Mouse (Mus musculus) left cerebral cortex, postnatal 14 days (tissue): Measurements from ENCODE around the gene Fbxo31. TPM values are rescaled to one million over a fixed set of nuclear protein-coding genes. Genes with fewer than 3 reads are reported as not detected.

Experiments used
- DNase-seq, 2 experiments: peaks; one replicate each; pipeline ENCODE4 v3.0.0; 2021 to 2022; ENCODE audit warnings: low spot score in 2 of 2, mixed read lengths in 1 of 2
- intact Hi-C: fragments of 180-260 bp; cut with DNase I; formaldehyde crosslinking; loops from one replicate; pipeline ENCODE4 v1.15.1; 2025
- total RNA-seq, 2 experiments: library from RNA; stranded (reverse); gene quantifications; 2 replicates each; pipeline ENCODE4 v1.2.3; 2021

Fbxo31 gene
- total RNA-seq, 2 experiments from 2014 or later = 101 to 104 TPM

DNA sequence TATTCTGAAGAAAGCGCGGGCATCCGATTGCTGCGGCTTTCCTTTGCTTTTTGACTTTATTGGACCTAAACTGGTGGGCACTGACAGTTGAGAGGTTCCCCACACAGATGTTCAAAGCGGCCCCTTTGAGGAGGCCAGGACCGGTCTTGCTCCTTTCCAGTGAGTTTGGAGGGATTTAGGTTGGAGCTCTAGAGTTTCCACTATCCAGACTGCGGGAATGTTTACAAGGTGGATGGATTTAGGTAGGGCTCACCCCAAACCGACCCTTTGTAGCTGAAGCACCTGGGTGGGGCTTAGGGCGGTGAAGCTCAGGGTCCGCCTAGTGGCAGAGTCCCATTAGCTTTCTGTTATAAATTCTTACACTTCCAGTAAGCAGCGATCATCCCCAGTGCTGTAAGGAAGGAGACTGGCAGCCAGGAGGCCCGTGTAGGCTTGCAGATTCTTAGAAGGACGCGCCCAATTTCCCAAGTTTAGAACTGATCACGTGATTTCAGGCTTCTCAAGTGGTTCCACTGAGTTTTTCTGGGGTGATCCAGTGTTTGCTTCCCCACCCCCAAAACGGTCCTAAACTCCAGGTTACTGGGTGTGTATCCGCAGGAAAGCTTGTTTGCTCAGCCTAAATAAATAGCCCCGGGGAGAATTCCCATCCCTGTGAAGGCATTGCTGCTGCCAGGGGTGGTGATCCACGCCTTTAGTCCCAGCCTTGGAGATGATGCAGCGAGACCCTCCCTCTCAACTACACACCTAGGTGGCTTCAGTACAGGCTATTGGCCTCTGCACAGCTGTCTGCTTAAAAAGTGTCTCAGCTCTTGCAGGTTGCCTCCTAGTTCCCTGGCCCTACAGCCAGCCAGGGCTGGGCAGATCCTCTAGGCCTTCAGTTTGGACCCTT is 12.8 kb upstream of the Fbxo31 start:
- intact Hi-C loops = no loop called here
- DNase-seq = peak in 1 of 2 experiments; percentile 37

DNA sequence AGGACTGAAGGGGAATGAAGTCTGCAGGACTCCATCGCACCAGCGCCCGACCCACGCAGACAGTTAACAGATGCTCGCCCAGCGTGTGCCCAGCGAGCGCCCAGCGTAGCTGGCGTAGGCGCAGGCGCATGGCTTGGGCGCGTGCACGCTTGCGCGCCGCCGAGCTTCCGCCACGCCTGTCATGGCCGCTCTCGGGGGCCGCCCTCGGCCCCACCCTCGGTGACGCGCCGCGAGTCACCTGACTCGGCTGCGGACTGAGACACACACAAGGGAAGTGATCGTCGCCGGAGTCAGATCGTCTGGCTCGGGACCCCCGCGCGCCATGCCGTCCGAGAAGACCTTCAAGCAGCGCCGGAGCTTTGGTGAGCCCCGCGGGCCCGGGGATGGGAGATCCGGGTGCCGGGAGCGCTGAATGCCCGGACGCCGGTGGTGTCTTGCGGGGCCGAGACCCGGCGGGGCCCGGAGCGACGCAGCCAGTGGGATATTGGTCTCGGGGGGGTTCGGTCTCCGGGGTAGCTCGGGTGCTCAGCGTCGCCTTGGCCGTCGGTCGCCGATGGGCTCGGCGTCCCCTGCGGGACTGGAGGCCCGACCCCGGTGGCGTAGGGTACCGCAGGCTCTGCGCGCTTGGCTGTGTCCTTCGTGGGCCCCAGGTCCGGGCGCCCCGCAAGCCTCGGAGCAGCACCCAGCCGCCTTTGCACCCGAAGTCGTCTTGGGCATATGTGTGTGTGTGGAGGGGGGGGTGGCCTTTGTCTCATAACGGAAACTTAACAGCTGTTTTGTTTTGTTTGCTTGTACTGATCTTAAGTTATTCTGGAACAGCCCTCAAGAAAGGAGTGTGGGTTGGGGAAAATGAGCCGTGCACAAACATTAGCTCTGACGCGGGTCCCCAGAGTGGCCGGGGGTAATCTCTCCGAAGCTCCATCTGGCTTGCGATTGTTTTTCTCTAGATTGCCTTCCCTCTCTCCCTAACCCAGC is 11.9 kb upstream of the Fbxo31 start, which contains the start of gene Map1lc3b:
Gene Map1lc3b (plus strand): TSS at position 159 of the 975 bp plus-strand sequence.
- DNase-seq = peak; percentile 97
- intact Hi-C loops = no loop called here

DNA sequence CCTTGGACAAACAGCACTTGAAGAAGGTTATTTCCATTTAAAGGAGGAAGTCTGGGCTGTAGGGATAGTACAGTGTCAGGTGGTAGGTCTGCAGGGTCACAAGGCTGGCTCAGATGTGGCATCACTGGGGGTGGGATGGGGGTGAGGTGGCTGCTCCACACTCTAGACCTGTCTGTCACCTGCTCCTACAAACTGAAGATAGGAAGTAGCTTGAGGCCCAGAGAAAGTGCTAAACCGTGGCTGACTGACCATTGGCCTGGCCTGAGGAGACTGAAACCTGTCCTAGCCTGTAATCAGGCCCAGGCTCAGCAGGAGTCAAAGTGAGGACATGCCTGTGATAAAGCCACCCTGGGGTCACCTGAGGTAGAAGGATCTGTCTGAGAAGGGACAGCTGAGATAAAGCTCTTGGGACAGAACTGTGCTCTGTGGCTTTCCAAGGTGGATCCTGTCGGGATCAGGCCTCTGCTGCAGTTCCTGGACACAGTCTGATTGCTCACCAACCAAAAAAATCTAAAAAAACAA is 10.7 kb upstream of the Fbxo31 start:
- intact Hi-C loops = no loop called here
- no peak for DNase-seq

DNA sequence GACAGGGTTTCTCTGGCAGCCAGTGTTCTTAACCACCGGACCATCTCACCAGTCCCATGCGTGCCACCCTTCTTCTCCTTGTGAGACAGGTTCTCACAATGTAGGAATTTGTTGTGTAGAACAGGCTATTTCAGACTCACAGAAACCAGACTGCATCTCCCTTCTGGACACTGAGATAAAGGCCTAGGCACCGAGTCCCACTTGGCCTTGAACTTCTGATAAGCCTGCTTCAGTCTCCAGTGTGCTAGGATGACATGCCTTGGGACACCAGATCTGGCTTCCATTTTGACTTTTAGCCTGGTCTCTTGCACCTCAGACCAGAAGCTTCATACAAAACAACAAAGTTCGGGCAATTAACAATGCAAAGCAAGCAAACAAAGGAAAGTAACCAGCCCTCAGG is 10.1 kb upstream of the Fbxo31 start:
- intact Hi-C loops = no loop called here

DNA sequence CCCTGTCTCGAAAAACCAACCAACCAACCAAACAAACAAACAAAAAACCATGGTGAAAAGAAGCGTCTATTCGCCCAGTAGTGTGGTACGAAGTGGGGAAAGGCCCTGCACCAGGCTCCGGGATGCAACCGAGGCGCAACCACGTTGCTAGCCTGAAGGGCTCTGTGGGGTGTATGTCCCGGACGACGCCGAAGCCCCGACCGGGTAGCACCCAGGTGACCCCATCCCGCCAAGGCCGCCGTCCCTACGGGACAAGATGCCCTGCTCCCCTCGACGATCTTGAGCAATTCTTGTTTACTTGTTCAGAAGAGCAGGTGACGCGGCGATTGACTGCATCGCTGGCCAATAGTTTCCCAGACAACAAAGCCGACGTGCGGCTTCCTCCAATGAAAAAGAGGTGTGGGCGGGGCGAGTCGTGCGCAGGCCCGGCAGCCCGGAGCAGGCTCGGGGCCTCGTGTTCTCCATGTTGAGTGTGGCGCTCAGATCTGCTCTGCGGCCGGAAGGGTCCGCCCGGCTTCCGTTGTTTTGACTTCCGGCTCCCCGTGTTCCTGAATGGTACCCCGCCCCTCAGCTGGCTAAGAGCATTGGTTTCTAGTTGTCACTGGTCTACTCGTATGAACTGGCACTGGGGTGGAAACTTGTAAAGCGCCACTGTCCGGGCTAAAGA is 6.7 kb upstream of the Fbxo31 start:
- DNase-seq = peak; percentile 100
- intact Hi-C loops = no loop called here

More for the DNA sequence above, 10.1 kb upstream of the Fbxo31 start:
- DNase-seq = no peak

DNA sequence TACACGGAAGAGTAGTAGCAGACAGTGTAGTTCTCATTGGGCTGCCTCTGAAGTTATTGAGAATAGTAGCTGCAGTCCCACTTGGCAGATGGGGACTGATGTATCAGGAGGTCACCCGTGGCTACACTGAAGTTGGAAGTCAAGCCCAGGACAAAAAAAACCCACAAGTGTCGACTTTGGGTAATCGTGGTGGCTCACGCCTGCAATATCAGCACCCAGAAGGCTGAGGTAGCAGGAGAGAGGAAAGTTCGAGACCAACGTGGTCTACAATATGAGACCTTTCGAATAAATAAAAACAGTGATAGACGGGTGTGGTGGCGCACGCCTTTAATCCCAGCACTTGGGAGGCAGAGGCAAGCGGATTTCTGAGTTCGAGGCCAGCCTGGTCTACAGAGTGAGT is 6.1 kb upstream of the Fbxo31 start:
- no peak for DNase-seq
- intact Hi-C loops = no loop called here

DNA sequence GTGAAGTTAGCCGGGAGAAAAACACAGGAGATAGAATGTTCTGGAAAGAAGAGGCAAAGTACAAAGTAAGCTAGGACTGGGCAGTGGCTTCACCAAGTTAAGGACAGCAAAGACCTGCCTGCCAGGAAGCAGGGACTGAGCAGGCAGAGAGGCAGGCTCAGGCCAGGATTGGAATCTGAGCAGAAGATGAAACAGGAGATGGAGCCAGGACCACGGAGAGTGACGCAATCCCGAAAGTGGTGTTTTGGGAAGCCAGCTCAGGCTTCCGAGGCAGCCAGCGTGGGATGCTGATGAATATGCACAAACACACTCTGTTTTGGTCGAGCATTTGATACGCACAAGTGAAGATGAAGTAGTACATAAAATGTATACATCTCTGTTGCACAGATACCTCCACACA is 5.0 kb upstream of the Fbxo31 start:
- DNase-seq = no peak
- intact Hi-C loops = no loop called here

DNA sequence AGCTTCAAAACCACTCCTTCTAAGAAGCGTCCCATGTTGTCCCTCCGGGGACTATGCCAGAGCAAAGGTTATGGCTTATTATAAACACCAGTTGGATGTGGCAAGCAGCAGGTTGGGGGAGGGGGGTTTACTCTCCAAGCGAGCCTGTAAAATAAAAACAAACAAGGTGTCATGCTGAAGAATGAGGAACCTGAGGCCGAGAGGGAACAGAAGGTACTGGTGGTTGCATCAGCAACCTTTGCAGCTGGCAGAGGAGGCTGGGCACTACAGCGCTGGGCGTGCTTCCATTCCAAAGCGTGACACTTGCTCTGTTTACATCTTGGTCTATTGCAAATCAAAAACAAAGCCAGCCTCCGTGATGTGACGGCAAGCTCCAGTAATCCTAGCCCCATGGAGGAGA is 1.9 kb upstream of the Fbxo31 start:
- DNase-seq = no peak
- intact Hi-C loops = no loop called here

DNA sequence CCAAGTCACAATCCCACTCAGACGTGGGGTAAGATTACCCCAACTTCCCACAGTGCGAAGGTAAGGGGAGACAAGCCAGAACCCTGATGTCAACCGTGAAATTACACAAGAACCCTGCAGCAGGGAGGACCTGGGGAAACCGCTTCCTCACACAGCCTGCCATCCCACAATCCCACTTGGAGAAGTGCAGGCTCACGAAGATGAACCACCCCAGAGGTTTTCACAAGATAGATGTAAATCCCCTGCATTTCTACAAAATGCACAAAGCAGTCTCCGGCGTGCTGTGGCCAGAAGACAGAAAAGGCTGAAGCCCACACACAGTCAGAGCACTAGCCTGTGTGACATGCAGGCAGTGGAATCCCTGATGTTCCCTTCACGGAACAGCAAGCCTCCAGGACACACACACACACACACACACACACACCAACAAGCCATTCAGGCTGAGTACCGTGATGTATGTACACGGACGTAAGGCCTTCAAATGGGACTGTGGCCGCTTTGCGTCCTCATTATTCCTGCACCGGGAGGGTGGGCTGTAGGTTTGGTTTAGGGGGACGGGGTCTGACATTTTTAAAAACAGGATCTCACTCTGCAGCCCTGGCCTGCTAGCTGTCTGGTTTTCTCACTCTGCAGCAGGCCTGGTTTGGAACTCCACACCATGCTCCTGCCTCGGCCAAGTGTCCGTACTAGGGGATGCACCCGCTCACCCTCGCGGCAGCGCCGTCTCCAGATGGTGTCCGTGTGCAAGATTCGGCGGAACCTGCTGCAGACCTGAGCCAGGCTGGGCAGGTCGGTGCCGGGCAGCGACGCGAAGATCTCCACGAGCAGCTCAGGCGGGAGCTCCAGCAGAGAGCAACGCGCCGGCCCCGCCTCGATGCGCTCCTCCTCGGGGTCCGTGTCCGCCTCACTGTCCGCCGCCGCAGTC is 593 bp downstream of the Fbxo31 start:
- peak in 1 of 2 experiments; percentile 62 for DNase-seq
- intact Hi-C loops = no loop called here

DNA sequence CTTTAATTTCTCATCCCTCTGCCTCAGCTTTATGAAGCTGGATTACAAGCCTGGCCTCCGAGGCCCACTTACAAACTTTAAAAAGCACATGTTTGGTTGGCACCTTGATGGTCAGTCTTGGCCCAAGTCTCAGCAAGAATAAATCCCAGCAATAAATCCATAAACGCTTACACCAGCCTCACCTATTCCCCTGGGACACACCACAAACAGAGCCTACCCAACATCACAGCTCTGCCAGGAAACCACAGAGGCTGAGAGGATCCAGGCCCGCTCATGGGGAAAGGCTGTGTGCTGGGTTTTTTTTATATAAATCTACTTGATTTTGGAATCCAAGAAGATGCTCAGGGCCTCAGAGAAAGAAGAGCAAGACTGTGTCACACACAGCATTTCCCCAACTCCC is 2.9 kb downstream of the Fbxo31 start:
- DNase-seq = no peak
- intact Hi-C loops = no loop called here

DNA sequence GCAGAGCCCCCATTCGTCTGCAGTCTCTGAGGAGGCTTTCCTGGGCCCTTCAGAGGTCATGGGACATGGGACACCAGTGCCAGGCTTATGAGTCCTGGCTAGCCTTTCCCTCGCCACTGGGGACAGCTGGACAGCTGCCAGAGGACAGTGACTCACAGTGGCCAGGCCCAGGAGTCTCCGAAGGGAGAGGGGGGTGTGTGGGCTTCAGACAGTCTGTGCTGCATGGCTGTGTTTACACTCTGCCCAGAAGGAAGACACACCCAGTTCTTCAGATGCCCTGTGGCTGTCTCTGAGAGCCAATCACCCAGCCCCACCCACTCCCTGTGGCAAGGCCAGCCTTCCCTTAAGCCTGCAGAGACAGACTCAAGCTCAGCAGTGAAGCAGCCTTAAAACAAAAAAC is 5.3 kb downstream of the Fbxo31 start:
- DNase-seq = no peak

DNA sequence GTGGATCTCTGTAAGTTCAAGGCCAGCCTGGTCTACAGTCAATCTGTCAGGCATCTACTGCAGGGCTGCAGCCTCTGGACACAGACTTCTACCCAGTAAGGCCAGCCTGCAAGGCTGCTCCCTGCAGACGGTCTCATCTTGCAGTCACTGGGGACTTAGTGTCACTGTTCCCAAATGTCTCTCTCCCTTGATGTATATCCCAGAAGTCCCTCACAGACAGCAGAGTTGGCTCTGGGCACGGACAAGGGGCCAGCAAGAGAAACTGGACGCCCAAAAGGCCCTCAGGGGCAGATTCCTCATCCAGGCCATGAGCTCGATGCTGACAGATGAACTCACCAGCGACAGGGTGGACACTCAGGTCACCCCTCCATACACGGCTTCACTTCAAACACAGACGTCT is 6.5 kb downstream of the Fbxo31 start:
- no peak for DNase-seq
- intact Hi-C loops = no loop called here

More for the DNA sequence above, 5.3 kb downstream of the Fbxo31 start:
- intact Hi-C loops = no loop called here

DNA sequence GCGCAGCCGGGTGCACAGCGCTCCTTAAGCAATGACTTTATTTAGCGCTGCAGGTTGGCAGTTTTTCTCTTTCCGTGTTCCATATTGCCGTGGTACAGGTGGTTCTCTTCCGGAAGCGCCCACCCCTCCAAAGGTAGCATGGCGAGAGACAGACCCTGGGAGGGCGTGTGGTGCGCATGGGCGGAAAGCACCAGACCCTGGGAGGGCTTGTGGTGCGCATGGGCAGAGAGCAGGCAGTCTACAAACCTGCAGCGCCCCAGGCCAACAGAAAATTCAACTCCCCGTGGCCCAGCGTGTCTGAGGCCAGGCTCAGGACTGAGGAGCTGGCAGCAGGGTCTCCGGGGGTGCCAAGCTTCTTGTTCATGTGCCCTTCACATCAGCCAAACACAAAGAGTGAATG is 7.8 kb downstream of the Fbxo31 start:
- intact Hi-C loops = no loop called here
- no peak for DNase-seq

DNA sequence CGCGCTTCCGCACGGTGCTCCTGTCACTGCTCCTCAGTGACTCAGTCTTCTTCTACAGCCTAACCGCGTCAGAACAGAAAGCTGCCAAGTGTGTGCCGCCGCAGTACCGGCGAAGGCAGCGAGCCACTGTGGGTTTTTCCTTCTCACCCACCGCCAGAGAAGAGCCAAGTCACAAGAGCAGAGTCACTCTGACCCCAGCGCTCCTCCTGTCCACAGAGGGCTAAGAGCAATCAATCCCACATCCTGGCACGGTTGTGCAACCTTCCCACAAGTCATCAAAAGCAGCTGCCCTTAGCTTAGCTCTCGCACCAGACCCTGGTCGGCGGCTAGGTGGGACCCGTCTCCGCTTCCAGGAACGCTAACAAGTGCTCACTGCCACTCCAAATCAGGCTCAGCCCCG is 8.3 kb downstream of the Fbxo31 start:
- DNase-seq = no peak
- intact Hi-C loops = no loop called here

DNA sequence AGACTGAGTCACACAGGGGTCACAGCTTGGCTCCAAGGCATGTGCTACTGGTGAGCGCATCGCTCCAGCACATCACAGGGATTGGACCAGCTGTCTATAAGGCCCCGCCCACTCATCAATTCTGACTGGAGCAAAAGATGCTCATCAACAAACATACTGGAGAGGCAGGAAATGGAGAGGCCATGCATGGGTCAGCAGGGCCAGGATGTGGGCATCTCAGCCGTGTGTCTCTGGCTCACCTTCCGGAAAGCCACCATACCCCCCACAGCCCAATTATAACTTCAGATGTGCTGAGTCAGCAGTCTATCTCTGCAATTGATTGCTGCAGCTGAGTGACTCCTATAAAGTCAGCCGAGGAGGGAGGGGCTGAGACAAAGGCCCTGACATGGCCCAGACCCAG is 10.3 kb downstream of the Fbxo31 start:
- no peak for DNase-seq
- intact Hi-C loops = no loop called here

DNA sequence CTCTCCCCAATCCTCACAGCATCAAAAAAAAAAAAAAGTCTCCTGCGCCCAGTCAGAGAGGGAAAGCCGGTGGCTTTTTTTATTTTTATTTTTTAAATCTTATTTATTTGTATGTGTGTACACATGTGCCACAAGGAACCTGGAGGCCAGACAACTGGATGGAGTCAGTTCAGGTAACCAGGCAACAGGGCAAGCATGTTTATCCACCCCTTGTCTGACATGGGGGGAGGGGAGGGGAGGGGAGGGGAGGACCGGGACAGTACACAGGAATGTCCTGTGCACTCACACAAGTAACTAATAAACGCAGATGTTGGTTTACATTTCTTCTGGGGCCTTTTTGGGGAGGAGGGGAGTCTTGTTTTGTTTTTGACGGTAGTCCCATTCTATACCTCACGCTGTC is 14.9 kb downstream of the Fbxo31 start:
- intact Hi-C loops = no loop called here
- DNase-seq = no peak

DNA sequence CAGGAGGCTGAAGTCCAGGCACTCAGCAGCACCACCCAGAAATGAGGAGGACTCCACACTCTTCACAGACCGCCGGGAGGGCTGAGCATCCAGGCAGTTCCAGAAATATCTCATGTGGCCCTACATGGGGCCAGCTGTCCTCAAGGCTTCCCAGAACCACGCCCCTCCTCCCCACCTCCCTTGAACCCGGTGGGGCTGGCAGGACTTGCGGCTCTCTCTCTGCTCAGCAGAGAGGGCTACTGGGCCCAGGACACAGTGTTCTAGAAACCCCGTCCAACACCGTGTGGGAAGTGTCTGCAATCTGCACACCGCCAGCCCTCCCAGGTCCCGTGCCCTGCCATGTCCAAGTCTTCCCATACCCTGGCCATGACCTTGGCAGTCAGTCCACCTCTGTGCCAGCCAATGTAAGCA is 15.7 kb downstream of the Fbxo31 start:
- DNase-seq = no peak
- intact Hi-C loops = no loop called here

DNA sequence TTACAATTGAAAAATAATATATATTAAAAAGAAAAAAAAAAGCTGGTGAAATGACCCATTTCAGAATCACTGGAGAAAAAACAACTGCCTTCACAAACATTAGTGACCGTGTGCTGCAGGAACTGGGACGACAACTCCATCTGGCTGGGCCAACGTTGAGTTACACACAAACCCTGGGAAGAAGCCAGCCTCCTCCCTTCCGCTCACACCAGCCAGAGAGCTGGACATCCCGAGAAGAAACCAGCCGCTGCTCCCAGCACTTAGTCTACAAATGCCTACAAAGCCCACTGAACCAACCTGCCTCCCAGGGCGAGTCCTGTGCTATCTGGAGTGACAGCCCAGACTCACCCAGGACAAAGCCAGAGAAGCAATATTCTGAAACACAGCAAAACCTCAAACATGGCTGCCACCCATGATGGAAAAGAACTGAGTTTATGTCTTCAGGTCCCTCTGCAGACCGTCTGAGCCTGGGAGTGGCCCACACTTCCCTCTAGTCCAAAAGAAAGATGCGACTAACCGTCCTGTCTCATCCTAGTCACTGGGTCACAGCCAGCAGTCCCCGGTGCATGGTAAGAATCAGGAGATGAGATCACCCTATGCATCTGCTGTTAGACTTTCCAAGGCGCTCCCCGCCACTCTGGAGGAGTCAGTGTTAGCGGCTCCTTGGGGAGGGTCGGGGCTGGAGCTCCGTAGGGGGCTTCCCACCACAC is 16.8 kb downstream of the Fbxo31 start:
- intact Hi-C loops = no loop called here
- DNase-seq = no peak
